Mouse (Mus musculus): ENCODE results near the gene Agbl4. TPM values are rescaled to one million over a fixed set of nuclear protein-coding genes. Genes with fewer than 3 reads are reported as not detected.

Gene Agbl4
- polyA plus RNA-seq, 1 experiment from 2014 or later: 1.9 TPM

- Histone ChIP-seq H3K4me1 (no peaks in the 10 kb centered on the region), H3K36me3 (no peaks in the 10 kb centered on the region), H3K4me2 (replicated peaks) (no peak overlapping the region), H3K27me3 (no peaks in the 10 kb centered on the region), H3K27ac (replicated peaks) (no peak overlapping the region), H3K9ac (replicated peaks) (no peak overlapping the region), H3K9me3 (no peaks in the 10 kb centered on the region), H3K4me3 (no peak overlapping the region)
- 59% methylated on average over 1 of the region's 1 CpGs for WGBS
- ATAC-seq (replicated peaks): no peak
Observed at GRCm38 (mm10) chr4:111306518-111306917, 909.1 kb downstream of the Agbl4 start.

- no peaks in the 10 kb centered on the region for H3K4me1 ChIP-seq
- 38% methylated on average over 7 of the region's 7 CpGs for WGBS
- H3K4me2 ChIP-seq (replicated peaks): no peak overlapping the region
- no peaks in the 10 kb centered on the region for H3K27me3 ChIP-seq
- H3K36me3 ChIP-seq: no peaks in the 10 kb centered on the region
- no peak overlapping the region for H3K27ac ChIP-seq (replicated peaks)
- no peak overlapping the region for H3K4me3 ChIP-seq
- no peaks in the 10 kb centered on the region for H3K9me3 ChIP-seq
- no peak for ATAC-seq (replicated peaks)
- no peak overlapping the region for H3K9ac ChIP-seq (replicated peaks)
Observed at GRCm38 (mm10) chr4:111307166-111307565, 909.7 kb downstream of the Agbl4 start.

GRCm38 (mm10) chr4:111307633-111308032 lies 910.2 kb downstream of the Agbl4 start:
- 37% methylated on average over 5 of the region's 5 CpGs for WGBS
- ATAC-seq (replicated peaks): no peak

GRCm38 (mm10) chr4:111308572-111309288 lies 911.3 kb downstream of the Agbl4 start:
- Histone ChIP-seq H3K4me1 (no peaks in the 10 kb centered on the region), H3K4me2 (replicated peaks) (no peak overlapping the region), H3K9ac (replicated peaks) (no peak overlapping the region), H3K9me3 (no peaks in the 10 kb centered on the region), H3K27me3 (no peaks in the 10 kb centered on the region), H3K4me3 (no peak overlapping the region), H3K36me3 (no peaks in the 10 kb centered on the region), H3K27ac (replicated peaks) (no peak overlapping the region)
- no peak for ATAC-seq (replicated peaks)
- 68% methylated on average over 3 of the region's 3 CpGs for WGBS

More at GRCm38 (mm10) chr4:111307633-111308032, 910.2 kb downstream of the Agbl4 start:
- Histone ChIP-seq H3K4me2 (replicated peaks) (no peak overlapping the region), H3K27ac (replicated peaks) (no peak overlapping the region), H3K4me3 (no peak overlapping the region), H3K27me3 (no peaks in the 10 kb centered on the region), H3K9ac (replicated peaks) (no peak overlapping the region), H3K9me3 (no peaks in the 10 kb centered on the region), H3K36me3 (no peaks in the 10 kb centered on the region), H3K4me1 (no peaks in the 10 kb centered on the region)

- Histone ChIP-seq H3K9ac (replicated peaks) (no peak overlapping the region), H3K9me3 (no peaks in the 10 kb centered on the region), H3K4me2 (replicated peaks) (no peak overlapping the region), H3K27me3 (no peaks in the 10 kb centered on the region), H3K4me3 (no peak overlapping the region), H3K36me3 (no peaks in the 10 kb centered on the region), H3K27ac (replicated peaks) (no peak overlapping the region), H3K4me1 (no peaks in the 10 kb centered on the region)
- 62% methylated on average over 11 of the region's 11 CpGs for whole genome bisulfite sequencing
- ATAC-seq (replicated peaks): no peak
Observed at GRCm38 (mm10) chr4:111327094-111327493, 929.6 kb downstream of the Agbl4 start.

GRCm38 (mm10) chr4:111327760-111328373 lies 930.4 kb downstream of the Agbl4 start:
- no peaks in the 10 kb centered on the region for H3K36me3 ChIP-seq
- no peak overlapping the region for H3K27ac ChIP-seq (replicated peaks)
- H3K4me3 ChIP-seq: no peak overlapping the region
- H3K9ac ChIP-seq (replicated peaks): no peak overlapping the region
- ATAC-seq (replicated peaks): peak; percentile 81
- 68% methylated on average over 11 of the region's 11 CpGs for WGBS
- H3K4me2 ChIP-seq (replicated peaks): no peak overlapping the region
- no peaks in the 10 kb centered on the region for H3K4me1 ChIP-seq
- H3K9me3 ChIP-seq: no peaks in the 10 kb centered on the region
- H3K27me3 ChIP-seq: no peaks in the 10 kb centered on the region

GRCm38 (mm10) chr4:111329501-111329900 lies 932.0 kb downstream of the Agbl4 start:
- WGBS: 72% methylated on average over 4 of the region's 4 CpGs
- no peak overlapping the region for H3K4me2 ChIP-seq (replicated peaks)
- H3K27ac ChIP-seq (replicated peaks): no peak overlapping the region
- H3K4me3 ChIP-seq: no peak overlapping the region
- no peak for ATAC-seq (replicated peaks)
- H3K27me3 ChIP-seq: no peaks in the 10 kb centered on the region
- no peak overlapping the region for H3K9ac ChIP-seq (replicated peaks)
- H3K9me3 ChIP-seq: no peaks in the 10 kb centered on the region
- H3K4me1 ChIP-seq: no peaks in the 10 kb centered on the region
- no peaks in the 10 kb centered on the region for H3K36me3 ChIP-seq

GRCm38 (mm10) chr4:111332864-111333263 lies 935.4 kb downstream of the Agbl4 start:
- 81% methylated on average over 4 of the region's 4 CpGs for WGBS
- no peak overlapping the region for H3K9ac ChIP-seq (replicated peaks)
- ATAC-seq (replicated peaks): no peak
- no peak overlapping the region for H3K27ac ChIP-seq (replicated peaks)
- no peaks in the 10 kb centered on the region for H3K36me3 ChIP-seq
- no peak overlapping the region for H3K4me3 ChIP-seq
- H3K27me3 ChIP-seq: no peaks in the 10 kb centered on the region
- no peak overlapping the region for H3K4me2 ChIP-seq (replicated peaks)
- H3K9me3 ChIP-seq: no peaks in the 10 kb centered on the region
- no peaks in the 10 kb centered on the region for H3K4me1 ChIP-seq

- Histone ChIP-seq H3K27me3 (no peaks in the 10 kb centered on the region), H3K4me2 (replicated peaks) (no peak overlapping the region), H3K4me1 (peaks cover 7% of the 10 kb centered on the region; the same call in 1 of the 2 replicates), H3K9me3 (no peaks in the 10 kb centered on the region), H3K9ac (replicated peaks) (no peak overlapping the region), H3K27ac (replicated peaks) (no peak overlapping the region), H3K36me3 (no peaks in the 10 kb centered on the region), H3K4me3 (no peak overlapping the region)
- WGBS: 6% methylated on average over 4 of the region's 4 CpGs
- 0 out of 2 replicates have a peak, but pooled peaks have one; percentile 55 for ATAC-seq (replicated peaks)
Observed at GRCm38 (mm10) chr4:111349965-111350364, 952.5 kb downstream of the Agbl4 start.

GRCm38 (mm10) chr4:111350615-111351525 lies 953.4 kb downstream of the Agbl4 start:
- Histone ChIP-seq H3K4me3 (no peak overlapping the region), H3K4me2 (replicated peaks) (no peak overlapping the region), H3K27ac (replicated peaks) (no peak overlapping the region), H3K4me1 (peaks cover 7% of the 10 kb centered on the region; the same call in 1 of the 2 replicates), H3K36me3 (no peaks in the 10 kb centered on the region), H3K9me3 (no peaks in the 10 kb centered on the region), H3K9ac (replicated peaks) (no peak overlapping the region), H3K27me3 (no peaks in the 10 kb centered on the region)
- ATAC-seq (replicated peaks): no peak
- WGBS: 36% methylated on average over 6 of the region's 6 CpGs

- H3K9me3 ChIP-seq: no peaks in the 10 kb centered on the region
- no peaks in the 10 kb centered on the region for H3K27me3 ChIP-seq
- ATAC-seq (replicated peaks): no peak
- H3K27ac ChIP-seq (replicated peaks): no peak overlapping the region
- H3K4me3 ChIP-seq: no peak overlapping the region
- no peaks in the 10 kb centered on the region for H3K4me1 ChIP-seq
- 64% methylated on average over 4 of the region's 4 CpGs for WGBS
- H3K4me2 ChIP-seq (replicated peaks): no peak overlapping the region
- no peaks in the 10 kb centered on the region for H3K36me3 ChIP-seq
- H3K9ac ChIP-seq (replicated peaks): no peak overlapping the region
Observed at GRCm38 (mm10) chr4:111356584-111357115, 959.2 kb downstream of the Agbl4 start.

GRCm38 (mm10) chr4:111357176-111357575 lies 959.7 kb downstream of the Agbl4 start:
- H3K4me1 ChIP-seq: no peaks in the 10 kb centered on the region
- 81% methylated on average over 3 of the region's 3 CpGs for WGBS
- H3K4me2 ChIP-seq (replicated peaks): no peak overlapping the region
- ATAC-seq (replicated peaks): no peak
- no peaks in the 10 kb centered on the region for H3K36me3 ChIP-seq
- H3K9ac ChIP-seq (replicated peaks): no peak overlapping the region
- no peaks in the 10 kb centered on the region for H3K9me3 ChIP-seq
- H3K4me3 ChIP-seq: no peak overlapping the region
- no peak overlapping the region for H3K27ac ChIP-seq (replicated peaks)
- H3K27me3 ChIP-seq: no peaks in the 10 kb centered on the region

Data from forebrain, embryonic 15.5 days (tissue).